Mouse (Mus musculus) spleen, adult 2 months (tissue): ENCODE data around the gene B4galnt3. TPM values are rescaled to one million over a fixed set of nuclear protein-coding genes. Genes with fewer than 3 reads are reported as not detected.

Experiments
- DNase-seq, 2 experiments: peaks; one replicate each; pipeline versions ENCODE4 v3.0.0 to v3.0.0-alpha.2; 2012 to 2021; ENCODE audit warnings: low spot score in 2 of 2, low read depth in 1 of 2
- H3K27ac ChIP-seq: fragments of 200-500 bp; 2 replicates; pipeline ENCODE4 v1.5.1; 2012; ENCODE audit warnings: low read length, inconsistent platforms; ENCODE audit not compliant: insufficient read depth
- H3K27me3 ChIP-seq: fragments of 200-500 bp; 2 replicates; pipeline ENCODE4 v1.6.1; 2012; ENCODE audit warnings: mild to moderate bottlenecking, moderate library complexity, low read length, inconsistent platforms; ENCODE audit not compliant: control insufficient read depth, insufficient read depth
- H3K36me3 ChIP-seq: fragments of 200-500 bp; 2 replicates; pipeline ENCODE4 v1.6.1; 2012; ENCODE audit warnings: mild to moderate bottlenecking, low read length, inconsistent platforms; ENCODE audit not compliant: control insufficient read depth, insufficient read depth
- H3K4me1 ChIP-seq: fragments of 200-500 bp; 2 replicates; pipeline ENCODE4 v1.6.1; 2011; ENCODE audit warnings: inconsistent platforms; ENCODE audit not compliant: control insufficient read depth, insufficient read depth, insufficient read length
- H3K4me3 ChIP-seq: fragments of 200-500 bp; 2 replicates; pipeline ENCODE4 v1.5.1; 2011; ENCODE audit warnings: mild to moderate bottlenecking, inconsistent platforms; ENCODE audit not compliant: insufficient read depth, insufficient read length; ENCODE audit errors: extremely low read depth
- CTCF ChIP-seq: fragments of 200-500 bp; IDR thresholded peaks from 2 replicates; pipeline ENCODE4 v1.5.1; 2011; ENCODE audit warnings: mild to moderate bottlenecking, inconsistent platforms; ENCODE audit not compliant: insufficient read depth, insufficient read length, insufficient replicate concordance; ENCODE audit errors: extremely low read depth
- POLR2A ChIP-seq: fragments of 200-500 bp; IDR thresholded peaks from 2 replicates; pipeline ENCODE4 v1.6.1; 2011; ENCODE audit warnings: low read depth, low read length, inconsistent platforms
- WGBS: fragments of 180-500 bp; shearing (Covaris S2); methylation state at CpG from one replicate; pipeline ENCODE4 v1.1.7; 2018; 5-methylcytosine and 5-hydroxymethylcytosine counted together
- polyA plus RNA-seq: library from polyadenylated mRNA; depleted of rRNA; stranded (reverse); fragments of >200 nt; gene quantifications from 2 replicates; pipeline ENCODE4 v1.2.3, GENCODE M21; 2012; rRNA removed

Gene B4galnt3
- polyA plus RNA-seq, 1 experiment, result 0.09 TPM

- no peak for DNase-seq
- peaks cover 4% of the 10 kb centered on the region; the same call in 1 of the 2 replicates for H3K4me1 ChIP-seq
- no peaks in the 10 kb centered on the region for H3K27me3 ChIP-seq
- no peaks in the 10 kb centered on the region for H3K36me3 ChIP-seq
- H3K27ac ChIP-seq, result no peak overlapping the region
- 81% methylated on average over 6 of the region's 6 CpGs for whole genome bisulfite sequencing
- TF ChIP-seq CTCF (no peak), POLR2A (no peak)
- H3K4me3 ChIP-seq, result no peak overlapping the region
Observed at GRCm38 (mm10) chr6:120157479-120157878, 136.9 kb downstream of the B4galnt3 start.

DNA sequence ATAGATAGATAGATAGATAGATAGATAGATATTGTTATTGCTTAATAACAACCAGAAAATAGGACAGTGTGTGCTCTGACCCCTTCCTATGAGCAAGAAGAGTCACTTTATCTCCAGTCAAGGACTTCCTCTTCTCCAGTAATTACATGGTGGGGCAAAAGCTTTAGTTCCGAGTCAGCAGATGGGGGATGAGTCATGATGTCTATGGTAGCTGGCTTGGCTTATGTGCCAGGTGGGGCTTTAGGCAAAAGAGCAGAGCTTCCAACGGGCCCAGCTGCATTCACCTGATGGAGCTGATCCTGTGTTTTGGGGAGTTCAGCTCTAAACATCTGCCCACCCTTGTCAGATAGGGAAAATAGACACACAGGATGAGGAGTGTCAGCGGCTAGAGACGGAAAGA lies 138.8 kb downstream of the B4galnt3 start:
- Histone ChIP-seq H3K27ac (peak overlapping the region; percentile 8; the same call in 1 of the 2 replicates), H3K4me1 (peaks cover 12% of the 10 kb centered on the region; the same call in 1 of the 2 replicates), H3K36me3 (no peaks in the 10 kb centered on the region), H3K27me3 (no peaks in the 10 kb centered on the region), H3K4me3 (no peak overlapping the region)
- TF ChIP-seq POLR2A (no peak), CTCF (no peak)
- DNase-seq, result no peak
- 64% methylated on average over 4 of the region's 4 CpGs for WGBS

GRCm38 (mm10) chr6:120154526-120155309 lies 139.6 kb downstream of the B4galnt3 start:
- peak; percentile 26 to 64 for DNase-seq
- Histone ChIP-seq H3K27me3 (no peaks in the 10 kb centered on the region), H3K36me3 (no peaks in the 10 kb centered on the region), H3K27ac (0 out of 2 replicates have a peak overlapping the region, but pooled peaks have one; percentile 6), H3K4me1 (peaks cover 19% of the 10 kb centered on the region; the same call in 1 of the 2 replicates), H3K4me3 (no peak overlapping the region)
- TF ChIP-seq POLR2A (no peak), CTCF (no peak)
- 37% methylated on average over 5 of the region's 5 CpGs for WGBS

Other genes with a start within 250 kb of the B4galnt3 start
- 0.19 TPM in 2 replicates for gene Ninj2, start 201.2 kb downstream of the B4galnt3 start, polyA plus RNA-seq
- not detected in 2 replicates for gene D330020A13Rik, start 195 bp downstream of the B4galnt3 start, polyA plus RNA-seq
- 3.6 and 4.2 TPM in 2 replicates for gene Kdm5a, start 69.6 kb upstream of the B4galnt3 start, polyA plus RNA-seq
- 2.2 and 3.2 TPM in 2 replicates for gene Ccdc77, start 69.8 kb upstream of the B4galnt3 start, polyA plus RNA-seq
- gene Il17ra, start 168.7 kb upstream of the B4galnt3 start, polyA plus RNA-seq, result 93.1 and 98.3 TPM in 2 replicates
- 0.14 and 0.59 TPM in 2 replicates for gene Tmem121b, start 199.2 kb upstream of the B4galnt3 start, polyA plus RNA-seq
- 25.2 and 25.3 TPM in 2 replicates for gene Hdhd5, start 236.8 kb upstream of the B4galnt3 start, polyA plus RNA-seq